Mouse (Mus musculus): ENCODE data around the gene Iqcf4.
A peak's percentile ranks its signal among the peaks of the same experiment; 100 is the strongest.
"Not testable (repeated sequence)": the region's sequence is repeated elsewhere in the genome, so short reads cannot be mapped to it uniquely, and the experiment has no call there.

The Iqcf4 gene

DNA sequence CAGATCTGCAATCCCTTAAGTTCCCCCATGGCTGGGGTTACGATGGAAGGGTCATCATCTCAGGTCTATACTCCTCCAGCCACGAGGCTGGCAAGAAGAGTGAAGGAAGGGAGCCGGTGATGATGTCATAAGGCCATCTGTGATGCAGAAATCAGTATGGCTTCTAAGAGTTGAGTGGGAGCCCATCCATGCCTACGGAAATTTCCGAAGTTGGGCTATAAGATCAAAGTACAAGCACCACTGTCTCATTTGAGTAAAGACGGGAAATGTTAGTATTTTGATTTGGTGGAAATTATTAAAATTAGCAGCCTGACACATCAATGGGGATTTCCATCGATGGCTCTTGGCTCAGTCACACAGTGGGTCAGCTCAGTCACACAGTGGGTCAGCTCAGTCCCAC, at the start of gene Iqcf4:
Gene Iqcf4 (minus strand): TSS at position 101 of the 400 bp plus-strand sequence.
- DNase-seq (ENCODE audit: low read depth) = no peak

GRCm38 (mm10) chr9:106617496-106617895, 46.7 kb upstream of the Iqcf4 start:
- DNase-seq (ENCODE audit: low read depth) = no peak

GRCm38 (mm10) chr9:106616306-106616705, 45.5 kb upstream of the Iqcf4 start:
- no peak for DNase-seq (ENCODE audit: low read depth)

DNA sequence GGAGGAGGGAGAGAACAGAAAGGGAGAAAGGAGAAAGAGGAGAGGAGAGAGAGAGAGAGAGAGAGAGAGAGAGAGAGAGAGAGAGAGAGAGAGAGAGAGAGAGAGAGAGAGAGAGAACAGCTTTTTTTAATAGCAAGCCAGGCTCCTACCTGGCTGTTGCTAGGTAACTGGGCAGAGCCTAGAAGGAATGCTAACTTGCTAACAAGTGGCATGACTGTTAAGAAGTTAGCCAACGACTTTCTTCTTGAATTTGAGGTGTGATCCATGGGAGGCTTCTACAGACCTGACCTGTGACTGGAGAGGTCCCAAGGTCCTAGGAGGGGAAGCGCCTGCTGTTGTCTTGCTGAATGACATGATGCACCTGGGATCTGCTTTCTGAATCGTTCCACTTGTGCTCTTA, 43.8 kb upstream of the Iqcf4 start:
- no peak for DNase-seq (ENCODE audit: low read depth)

GRCm38 (mm10) chr9:106613951-106614350, 43.2 kb upstream of the Iqcf4 start:
- DNase-seq (ENCODE audit: low read depth) = no peak

GRCm38 (mm10) chr9:106610727-106611126, 39.9 kb upstream of the Iqcf4 start:
- no peak for DNase-seq (ENCODE audit: low read depth)

GRCm38 (mm10) chr9:106600546-106600945, 29.8 kb upstream of the Iqcf4 start:
- DNase-seq (ENCODE audit: low read depth) = no peak

DNA sequence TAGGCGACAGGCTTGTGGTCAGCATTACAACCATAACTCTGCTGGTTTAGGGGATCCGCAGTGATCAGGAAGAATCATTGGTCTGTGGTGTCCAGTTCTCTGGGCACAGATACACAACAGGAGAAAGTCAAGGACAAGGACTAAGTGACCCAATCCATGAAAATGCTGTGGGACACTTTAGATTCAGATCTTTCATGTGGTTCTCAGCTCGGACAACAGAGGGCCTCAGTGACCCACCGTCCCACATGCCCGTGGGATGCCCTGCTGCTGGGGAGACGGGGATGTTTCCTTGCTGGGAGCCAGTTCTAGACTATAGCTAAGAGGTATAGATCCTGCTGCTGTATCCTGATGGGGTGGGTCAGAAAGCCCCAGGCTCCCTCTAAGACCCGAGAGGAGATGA, 27.7 kb upstream of the Iqcf4 start:
- DNase-seq (ENCODE audit: low read depth) = no peak

GRCm38 (mm10) chr9:106595836-106596235, 25.0 kb upstream of the Iqcf4 start:
- no peak for DNase-seq (ENCODE audit: low read depth)

GRCm38 (mm10) chr9:106595402-106595801, 24.6 kb upstream of the Iqcf4 start:
- not testable (repeated sequence) for DNase-seq (ENCODE audit: low read depth)

DNA sequence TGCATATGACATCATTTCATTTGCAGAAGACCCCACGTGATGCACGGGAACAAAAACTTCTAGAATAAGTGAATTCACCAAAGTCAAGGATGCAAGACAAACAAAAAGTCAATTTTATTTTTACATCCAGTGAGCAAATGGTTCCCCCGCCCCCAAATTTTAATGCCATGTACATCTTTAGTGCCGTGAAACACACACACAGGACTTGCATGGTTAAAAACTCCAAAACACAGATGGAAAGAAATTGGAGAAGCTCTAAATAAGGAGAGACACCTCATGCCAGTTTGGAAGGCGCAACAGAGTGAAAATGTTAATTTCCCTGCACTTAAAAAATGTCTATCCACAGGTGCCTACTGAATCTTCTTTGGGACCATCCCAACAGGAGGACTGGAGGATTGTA, 21.4 kb upstream of the Iqcf4 start:
- no peak for DNase-seq (ENCODE audit: low read depth)

DNA sequence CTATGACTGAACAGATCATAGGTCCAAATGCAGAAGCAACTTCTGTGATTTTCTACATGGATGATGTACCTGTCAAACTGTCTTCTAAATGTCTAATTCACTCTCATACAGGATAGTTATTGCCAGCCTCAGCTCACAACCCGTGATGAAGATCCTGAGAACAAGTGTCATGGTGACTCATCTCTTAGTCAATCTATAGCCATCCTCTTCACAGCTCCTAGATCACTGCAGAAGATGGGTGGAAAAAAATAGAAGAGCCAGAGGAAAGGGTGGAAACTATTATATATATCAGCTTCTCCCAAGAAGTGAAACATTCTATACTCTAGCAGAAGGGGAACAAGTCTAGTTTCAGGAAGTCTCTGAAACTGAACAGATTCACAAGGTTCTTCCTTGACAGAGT, 11.8 kb upstream of the Iqcf4 start:
- no peak for DNase-seq (ENCODE audit: low read depth)

- no peak for DNase-seq (ENCODE audit: low read depth)
Measured at GRCm38 (mm10) chr9:106580016-106580415, 9.2 kb upstream of the Iqcf4 start.

DNA sequence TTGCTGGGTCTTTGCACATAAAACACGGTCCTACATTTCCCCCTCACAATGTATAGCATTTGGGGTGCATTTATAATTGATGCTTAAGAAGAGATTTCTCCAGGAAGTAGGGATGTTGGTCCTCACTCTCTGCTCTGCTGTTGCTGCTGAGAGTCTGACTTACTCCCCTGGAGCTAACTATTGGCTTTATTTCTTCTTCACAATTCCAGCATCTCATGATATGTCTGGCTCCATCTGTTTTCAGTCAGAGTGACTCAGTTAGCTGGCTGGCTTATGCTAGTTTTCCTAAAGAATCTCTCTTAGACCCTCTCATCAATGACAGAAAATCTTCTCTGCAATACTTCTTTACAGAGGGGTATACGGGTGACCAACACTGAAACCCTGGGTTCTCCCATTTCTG, 5.3 kb upstream of the Iqcf4 start:
- no peak for DNase-seq (ENCODE audit: low read depth)

- DNase-seq (ENCODE audit: low read depth) = no peak
Measured at GRCm38 (mm10) chr9:106573366-106573765, 2.6 kb upstream of the Iqcf4 start.

DNA sequence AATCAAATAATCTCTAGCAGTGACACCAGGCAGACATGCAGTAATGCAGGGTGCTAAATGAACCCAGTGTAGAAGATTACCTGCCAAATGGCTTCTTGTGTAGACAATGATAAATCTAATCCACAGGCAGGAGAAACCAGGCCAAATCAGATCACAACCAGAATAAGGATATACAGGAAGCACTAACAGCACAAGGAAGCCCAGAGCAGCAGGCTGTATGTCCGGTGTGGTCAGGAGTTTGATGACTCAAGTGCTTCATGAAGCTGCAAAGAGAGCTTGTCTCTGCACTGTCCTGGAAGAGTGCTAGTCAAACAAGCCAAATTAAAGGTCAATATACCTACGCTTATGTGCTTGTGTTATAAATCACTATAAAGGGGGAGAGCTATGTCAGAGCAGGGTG, 1.4 kb upstream of the Iqcf4 start:
- no peak for DNase-seq (ENCODE audit: low read depth)

GRCm38 (mm10) chr9:106566437-106566836, 4.4 kb downstream of the Iqcf4 start:
- no peak for DNase-seq (ENCODE audit: low read depth)

DNA sequence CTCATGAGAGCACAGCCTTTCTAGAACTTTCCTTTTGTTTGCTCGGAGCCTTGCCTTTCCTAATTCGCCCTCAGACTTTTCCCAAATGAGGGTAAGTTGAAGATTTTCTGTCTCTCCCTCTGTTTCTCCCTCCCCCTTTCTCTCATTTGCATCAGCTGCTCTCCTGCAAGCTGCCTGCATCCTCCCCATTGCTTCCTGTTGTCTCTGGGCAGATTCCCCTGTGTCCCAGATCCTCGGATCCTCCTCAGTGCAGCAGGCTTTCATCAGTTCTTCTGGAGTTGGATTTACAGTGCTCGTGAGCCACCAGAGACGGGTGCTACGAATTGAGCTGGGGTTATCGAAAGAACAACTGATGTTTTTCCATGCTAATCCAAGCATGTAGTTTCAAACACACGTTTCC, 6.8 kb downstream of the Iqcf4 start:
- DNase-seq (ENCODE audit: low read depth) = no peak

DNA sequence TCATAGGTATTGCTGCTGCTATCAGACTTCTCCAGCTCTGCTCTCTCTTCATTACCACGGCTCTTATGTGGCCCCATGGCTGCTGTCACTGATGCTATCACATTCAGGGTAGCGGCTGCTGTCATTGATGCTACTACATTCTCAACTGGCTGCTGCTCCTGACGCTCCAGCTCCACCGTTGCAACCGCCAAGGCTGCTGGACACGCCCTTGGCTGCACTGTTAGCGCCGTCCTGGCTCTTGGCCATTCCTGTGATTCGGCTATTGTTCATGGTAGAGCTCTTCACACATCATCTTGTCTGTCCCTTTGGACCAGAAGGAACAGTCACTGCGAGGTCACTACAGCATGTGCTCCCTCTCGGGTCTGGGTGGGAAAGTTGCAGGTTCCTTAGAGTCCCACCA, 8.5 kb downstream of the Iqcf4 start:
- DNase-seq (ENCODE audit: low read depth) = no peak

- DNase-seq (ENCODE audit: low read depth) = no peak
Measured at GRCm38 (mm10) chr9:106561531-106561930, 9.3 kb downstream of the Iqcf4 start, which contains the start of gene Iqcf3. Gene Iqcf3, minus strand, starts transcription at chr9:106561631.

GRCm38 (mm10) chr9:106534975-106535374, 35.8 kb downstream of the Iqcf4 start:
- DNase-seq (ENCODE audit: low read depth) = no peak

GRCm38 (mm10) chr9:106534296-106534695, 36.5 kb downstream of the Iqcf4 start:
- DNase-seq (ENCODE audit: low read depth) = no peak

DNA sequence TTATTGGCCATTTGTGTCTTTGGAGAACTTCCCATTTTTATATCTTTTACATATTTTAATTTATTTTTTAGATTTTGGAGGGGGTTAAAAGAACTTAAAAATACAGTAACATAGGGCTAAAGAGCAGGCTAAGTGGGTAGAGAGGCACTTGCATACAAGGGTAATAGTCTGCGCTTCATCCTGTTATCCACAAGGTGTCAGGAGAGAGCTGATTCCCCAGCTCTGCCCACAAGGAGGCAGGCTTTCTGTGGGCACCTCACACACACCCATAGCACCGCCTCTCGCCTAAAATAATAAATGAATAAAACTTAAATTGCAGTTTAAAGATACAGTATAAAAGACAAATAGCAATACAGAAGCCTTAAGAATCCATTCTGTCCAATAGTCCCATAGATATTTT, 39.0 kb downstream of the Iqcf4 start:
- peak; percentile 22 for DNase-seq (ENCODE audit: low read depth)

DNA sequence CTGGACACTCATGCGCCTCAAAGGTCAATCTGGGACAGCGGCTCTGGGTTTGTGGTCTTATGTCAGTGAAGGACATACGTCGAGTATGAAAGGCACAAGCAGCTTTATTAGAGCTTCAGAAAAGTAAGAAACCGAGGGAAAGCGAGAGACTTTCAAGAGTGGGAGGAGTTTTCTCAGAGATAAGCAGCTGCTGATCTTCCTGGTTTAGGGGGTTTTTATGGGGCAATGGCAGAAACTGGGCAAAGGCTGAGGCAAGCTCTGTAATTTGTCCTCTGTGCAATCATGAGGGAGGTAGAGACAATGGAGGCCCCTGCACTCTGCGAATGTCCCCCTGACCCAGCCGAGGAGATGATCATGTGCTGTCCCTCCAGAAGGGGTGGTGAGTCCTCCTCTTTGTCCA, 50.9 kb downstream of the Iqcf4 start:
- no peak for DNase-seq (ENCODE audit: low read depth)

DNA sequence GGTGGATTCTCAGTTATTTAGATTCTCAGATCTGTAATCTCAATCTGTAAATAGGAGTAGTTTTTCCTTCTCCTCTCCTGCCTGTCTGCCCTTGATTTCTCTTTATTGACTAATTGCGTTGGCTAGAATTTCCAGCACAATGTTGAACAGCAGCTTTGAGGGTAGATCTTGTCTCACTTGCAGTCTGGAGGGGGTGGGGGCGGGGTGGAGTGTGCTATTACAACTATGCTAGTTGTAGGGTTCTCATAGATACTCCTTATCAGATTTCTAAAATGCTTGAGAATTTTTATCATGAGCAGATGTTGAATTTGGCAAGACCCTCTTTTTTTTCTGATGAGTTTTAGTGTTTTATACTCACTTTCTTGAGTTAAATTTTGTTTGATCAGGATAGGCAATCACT, 51.4 kb downstream of the Iqcf4 start:
- DNase-seq (ENCODE audit: low read depth) = no peak
